In genomic region chr2:174871844-174872243, GRCm38 (mm10) we compare ENCODE assay signal across 12 mouse cellular contexts.
DNase-seq lines count a peak whose midpoint lies in the region; ATAC-seq and TF ChIP-seq lines count a peak whose summit lies in the region.
"Had no signal": no experiment of that assay in that cellular context is flagged by ENCODE, and none has a peak within 500 bp of the region (broad histone marks: within the 10 kb centered on the region; RNA-seq: fewer than 3 reads in every experiment).

No protein-coding gene starts in this region.

- 33% methylated on average over 3 of the region's 3 CpGs for WGBS in heart, embryonic 10.5 days
- 59% methylated on average over 3 of the region's 3 CpGs for WGBS in midbrain, embryonic 13.5 days
- WGBS in midbrain, postnatal 0 days: 48% methylated on average over 3 of the region's 3 CpGs
- WGBS in hindbrain, embryonic 13.5 days: 51% methylated on average over 3 of the region's 3 CpGs
- WGBS in stomach, embryonic 16.5 days: 54% methylated on average over 3 of the region's 3 CpGs

- H3K27ac ChIP-seq in heart, embryonic 10.5 days: 0 out of 2 replicates have a peak overlapping the region, but pooled peaks have one; percentile 31
- peak overlapping the region; percentile 35; the same call in 1 of the 2 replicates for H3K27ac ChIP-seq in midbrain, embryonic 13.5 days
- no peak overlapping the region for H3K27ac ChIP-seq in midbrain, postnatal 0 days (ENCODE audit: low read depth, low read length)
- peak overlapping the region; percentile 14; the same call in 1 of the 2 replicates for H3K27ac ChIP-seq in hindbrain, embryonic 13.5 days
- H3K27ac ChIP-seq in stomach, embryonic 16.5 days (ENCODE audit: low read length): peak overlapping the region; percentile 49
- H3K27ac ChIP-seq: heart, embryonic 13.5 days; liver, embryonic 13.5 days had no signal

- H3K9ac ChIP-seq in midbrain, embryonic 13.5 days (replicated peaks): peak overlapping the region; percentile 19; the same call in 1 of the 2 replicates
- no peak overlapping the region for H3K9ac ChIP-seq in midbrain, postnatal 0 days (replicated peaks; ENCODE audit: low read length, poor library complexity, severe bottlenecking)
- H3K9ac ChIP-seq in hindbrain, embryonic 13.5 days: no peak overlapping the region
- H3K9ac ChIP-seq in stomach, embryonic 16.5 days (ENCODE audit: low read length): no peak overlapping the region
- H3K9ac ChIP-seq: heart, embryonic 13.5 days; liver, embryonic 13.5 days had no signal

- no peaks in the 10 kb centered on the region for H3K9me3 ChIP-seq in heart, embryonic 10.5 days
- no peaks in the 10 kb centered on the region for H3K9me3 ChIP-seq in midbrain, embryonic 13.5 days
- no peaks in the 10 kb centered on the region for H3K9me3 ChIP-seq in midbrain, postnatal 0 days (ENCODE audit: low read length)
- H3K9me3 ChIP-seq in hindbrain, embryonic 13.5 days: no peaks in the 10 kb centered on the region
- H3K9me3 ChIP-seq in stomach, embryonic 16.5 days (replicated peaks; ENCODE audit: control insufficient read depth, low read length): no peaks in the 10 kb centered on the region
- H3K9me3 ChIP-seq: heart, embryonic 13.5 days; liver, embryonic 13.5 days had no signal

- no peak for DNase-seq in heart, embryonic 10.5 days (ENCODE audit: low spot score)
- DNase-seq in heart, adult 18-20 months: no peak
- no peak for DNase-seq in midbrain, postnatal 0 days (ENCODE audit: low spot score)
- no peak for DNase-seq in lung, adult 18-20 months
- DNase-seq in ovary, postnatal 14 days (ENCODE audit: low spot score): no peak
- DNase-seq: cerebellum, adult 8-10 months; kidney, postnatal 36 days; liver, embryonic 13.5 days had no signal

- H3K27me3 ChIP-seq in heart, embryonic 10.5 days (ENCODE audit: insufficient read depth, poor library complexity, severe bottlenecking): no peaks in the 10 kb centered on the region
- no peaks in the 10 kb centered on the region for H3K27me3 ChIP-seq in midbrain, embryonic 13.5 days
- H3K27me3 ChIP-seq in midbrain, postnatal 0 days (ENCODE audit: insufficient read depth, low read length): no peaks in the 10 kb centered on the region
- no peaks in the 10 kb centered on the region for H3K27me3 ChIP-seq in hindbrain, embryonic 13.5 days
- H3K27me3 ChIP-seq in stomach, embryonic 16.5 days (ENCODE audit: control insufficient read depth, insufficient read depth, low read length): no peaks in the 10 kb centered on the region
- H3K27me3 ChIP-seq: heart, embryonic 13.5 days; liver, embryonic 13.5 days had no signal

- no peak for TF ChIP-seq CTCF in midbrain, postnatal 0 days (IDR thresholded peaks at IDR 0.05)

- H3K4me3 ChIP-seq in heart, embryonic 10.5 days: no peak overlapping the region
- no peak overlapping the region for H3K4me3 ChIP-seq in midbrain, embryonic 13.5 days (replicated peaks)
- no peak overlapping the region for H3K4me3 ChIP-seq in midbrain, postnatal 0 days (ENCODE audit: low read depth, low read length)
- no peak overlapping the region for H3K4me3 ChIP-seq in hindbrain, embryonic 13.5 days
- H3K4me3 ChIP-seq in stomach, embryonic 16.5 days (replicated peaks; ENCODE audit: low read length): no peak overlapping the region
- H3K4me3 ChIP-seq: heart, embryonic 13.5 days; liver, embryonic 13.5 days had no signal

- peaks cover 34% of the 10 kb centered on the region for H3K4me1 ChIP-seq in heart, embryonic 10.5 days
- H3K4me1 ChIP-seq in midbrain, embryonic 13.5 days (replicated peaks): peaks cover 8% of the 10 kb centered on the region
- H3K4me1 ChIP-seq in midbrain, postnatal 0 days (ENCODE audit: insufficient read depth, low read length): no peaks in the 10 kb centered on the region
- H3K4me1 ChIP-seq in hindbrain, embryonic 13.5 days (replicated peaks): peaks cover 24% of the 10 kb centered on the region
- peaks cover 21% of the 10 kb centered on the region for H3K4me1 ChIP-seq in stomach, embryonic 16.5 days (ENCODE audit: control insufficient read depth, insufficient read depth, low read length)
- H3K4me1 ChIP-seq: liver, embryonic 13.5 days had no signal

- ATAC-seq in midbrain, embryonic 13.5 days: 0 out of 2 replicates have a peak, but pooled peaks have one; percentile 48
- ATAC-seq in midbrain, postnatal 0 days (ENCODE audit: low FRiP score): no peak
- ATAC-seq in hindbrain, embryonic 13.5 days (ENCODE audit: low FRiP score): peak; percentile 70; the same call in 1 of the 2 replicates
- peak; percentile 23 for ATAC-seq in stomach, embryonic 16.5 days (ENCODE audit: insufficient read depth, low FRiP score)

- no peaks in the 10 kb centered on the region for H3K36me3 ChIP-seq in heart, embryonic 10.5 days
- no peaks in the 10 kb centered on the region for H3K36me3 ChIP-seq in midbrain, embryonic 13.5 days
- H3K36me3 ChIP-seq in midbrain, postnatal 0 days (ENCODE audit: insufficient read depth, low read length): no peaks in the 10 kb centered on the region
- H3K36me3 ChIP-seq in hindbrain, embryonic 13.5 days: no peaks in the 10 kb centered on the region
- no peaks in the 10 kb centered on the region for H3K36me3 ChIP-seq in stomach, embryonic 16.5 days (ENCODE audit: control insufficient read depth, insufficient read depth, low read length)
- H3K36me3 ChIP-seq: heart, embryonic 13.5 days; liver, embryonic 13.5 days had no signal

- no peak overlapping the region for H3K4me2 ChIP-seq in midbrain, embryonic 13.5 days (replicated peaks)
- H3K4me2 ChIP-seq in midbrain, postnatal 0 days (ENCODE audit: low read depth, low read length, poor library complexity, severe bottlenecking): no peak overlapping the region
- no peak overlapping the region for H3K4me2 ChIP-seq in hindbrain, embryonic 13.5 days
- no peak overlapping the region for H3K4me2 ChIP-seq in stomach, embryonic 16.5 days (ENCODE audit: low read depth, low read length)
- H3K4me2 ChIP-seq: heart, embryonic 13.5 days; liver, embryonic 13.5 days had no signal
